Mouse (Mus musculus) hindbrain, postnatal 0 days (tissue): ENCODE results near the gene Gm6268. TPM values are rescaled to one million over a fixed set of nuclear protein-coding genes. Genes with fewer than 3 reads are reported as not detected.

ENCODE experiments used
- ATAC-seq: fragments of 200-750 bp; cut with Nextera tagmentation; 2 replicates; pipeline ENCODE4 v1.8.0; 2017; ENCODE audit warnings: mild to moderate bottlenecking, moderate TSS enrichment, moderate library complexity
- DNase-seq: peaks from one replicate; pipeline ENCODE4 v3.0.0-alpha.2; 2015; ENCODE audit warnings: low spot score
- H3K27ac ChIP-seq: fragments of 300-500 bp; sonication (generic); 2 replicates; pipeline ENCODE4 v1.5.1; 2014; ENCODE audit warnings: mild to moderate bottlenecking
- H3K27me3 ChIP-seq: fragments of 300-500 bp; sonication (generic); 2 replicates; pipeline ENCODE4 v1.6.1; 2014; ENCODE audit warnings: low read length, mixed read lengths; ENCODE audit not compliant: insufficient read depth
- H3K36me3 ChIP-seq: fragments of 300-500 bp; sonication (generic); 2 replicates; pipeline ENCODE4 v1.6.1; 2014; ENCODE audit warnings: low read length, mixed read lengths; ENCODE audit not compliant: insufficient read depth
- H3K4me1 ChIP-seq: fragments of 300-500 bp; sonication (generic); 2 replicates; pipeline ENCODE4 v1.6.1; 2014; ENCODE audit warnings: antibody characterized with exemption, low read length, mixed read lengths; ENCODE audit not compliant: insufficient read depth
- H3K4me2 ChIP-seq: fragments of 300-500 bp; sonication (generic); 2 replicates; pipeline ENCODE4 v1.6.1; 2014; ENCODE audit warnings: low read depth, mild to moderate bottlenecking, low read length, moderate library complexity, mixed read lengths
- H3K4me3 ChIP-seq: fragments of 300-500 bp; sonication (generic); 2 replicates; pipeline ENCODE4 v1.5.1; 2014; ENCODE audit warnings: low read length
- H3K9ac ChIP-seq: fragments of 300-500 bp; sonication (generic); replicated peaks from 2 replicates; pipeline ENCODE4 v1.6.1; 2014; ENCODE audit warnings: mild to moderate bottlenecking, low read length, moderate library complexity, mixed read lengths
- H3K9me3 ChIP-seq: fragments of 300-500 bp; sonication (generic); 2 replicates; pipeline ENCODE4 v1.6.1; 2016; ENCODE audit warnings: low read length, mixed read lengths
- CTCF ChIP-seq: IDR thresholded peaks from 2 replicates; pipeline ENCODE4 v1.5.1; 2016; ENCODE audit warnings: antibody characterized with exemption, control low read depth, low read depth
- WGBS: fragments of 180-500 bp; shearing (Covaris S2); extraction: QIAGEN DNeasy Blood & Tissue Kit; methylation state at CpG from one replicate; pipeline ENCODE4 v1.1.7; 2014; 5-methylcytosine and 5-hydroxymethylcytosine counted together
- polyA plus RNA-seq: library from polyadenylated mRNA; unstranded; fragments of >200 nt; fragmentation: Nextera tagmentation; extraction: Ambion mirVana; gene quantifications from 2 replicates; pipeline ENCODE4 v1.2.1, GENCODE M21; 2015
- total RNA-seq: library from RNA; depleted of rRNA; stranded (reverse); fragments of >200 nt; gene quantifications from 2 replicates; pipeline ENCODE4 v1.2.3, GENCODE M21; 2014; rRNA removed

The Gm6268 gene
- not detected in 2 replicates for total RNA-seq
- polyA plus RNA-seq = not detected in 2 replicates

GRCm38 (mm10) chrX:36400980-36401379, at the start of gene Gm6268:
Gm6268 (plus strand) TSS chrX:36401280.
- no peaks in the 10 kb centered on the region for H3K36me3 ChIP-seq
- no peak within 1 kb of the TSS for H3K27ac ChIP-seq
- H3K9me3 ChIP-seq = no peaks in the 10 kb centered on the region
- H3K4me1 ChIP-seq = no peaks in the 10 kb centered on the region
- DNase-seq (no peak), ATAC-seq (no peak)
- H3K4me2 ChIP-seq = no peak within 1 kb of the TSS
- 92% methylated on average over 13 of the region's 13 CpGs for WGBS
- no peak within 1 kb of the TSS for H3K9ac ChIP-seq
- H3K4me3 ChIP-seq = no peak within 1 kb of the TSS
- no peaks in the 10 kb centered on the region for H3K27me3 ChIP-seq
- TF ChIP-seq CTCF = no peak

- Histone ChIP-seq H3K27ac (no peak overlapping the region), H3K9me3 (no peaks in the 10 kb centered on the region), H3K27me3 (no peaks in the 10 kb centered on the region), H3K36me3 (no peaks in the 10 kb centered on the region), H3K9ac (no peak overlapping the region), H3K4me3 (no peak overlapping the region), H3K4me2 (no peak overlapping the region), H3K4me1 (no peaks in the 10 kb centered on the region)
- no peak for ATAC-seq
- peak; percentile 45 for TF ChIP-seq CTCF
- peak; percentile 50 for DNase-seq
- WGBS = 54% methylated on average over 3 of the region's 3 CpGs
These were observed 48.6 kb upstream of the Gm6268 start for GRCm38 (mm10) chrX:36352446-36352845.

- no peak for TF ChIP-seq CTCF
- DNase-seq (no peak), ATAC-seq (no peak)
- Histone ChIP-seq H3K27me3 (no peaks in the 10 kb centered on the region), H3K27ac (no peak overlapping the region), H3K4me1 (no peaks in the 10 kb centered on the region), H3K9me3 (no peaks in the 10 kb centered on the region), H3K36me3 (no peaks in the 10 kb centered on the region), H3K4me3 (no peak overlapping the region), H3K9ac (no peak overlapping the region), H3K4me2 (no peak overlapping the region)
These were observed 15.7 kb upstream of the Gm6268 start for GRCm38 (mm10) chrX:36385340-36385739.

GRCm38 (mm10) chrX:36389971-36390370, 11.1 kb upstream of the Gm6268 start:
- Histone ChIP-seq H3K4me3 (no peak overlapping the region), H3K4me2 (no peak overlapping the region), H3K27ac (no peak overlapping the region), H3K9ac (no peak overlapping the region), H3K9me3 (no peaks in the 10 kb centered on the region), H3K27me3 (no peaks in the 10 kb centered on the region), H3K4me1 (no peaks in the 10 kb centered on the region), H3K36me3 (no peaks in the 10 kb centered on the region)
- DNase-seq (peak; percentile 24), ATAC-seq (0 out of 2 replicates have a peak, but pooled peaks have one; percentile 56)
- 53% methylated on average over 3 of the region's 3 CpGs for WGBS
- no peak for TF ChIP-seq CTCF

GRCm38 (mm10) chrX:36390503-36390902, 10.6 kb upstream of the Gm6268 start:
- H3K9ac ChIP-seq = no peak overlapping the region
- 56% methylated on average over 2 of the region's 2 CpGs for WGBS
- no peak overlapping the region for H3K4me2 ChIP-seq
- DNase-seq (no peak), ATAC-seq (no peak)
- no peaks in the 10 kb centered on the region for H3K9me3 ChIP-seq
- no peak overlapping the region for H3K27ac ChIP-seq
- H3K4me3 ChIP-seq = no peak overlapping the region
- TF ChIP-seq CTCF = no peak
- H3K27me3 ChIP-seq = no peaks in the 10 kb centered on the region
- H3K36me3 ChIP-seq = no peaks in the 10 kb centered on the region
- no peaks in the 10 kb centered on the region for H3K4me1 ChIP-seq

- ATAC-seq (no peak), DNase-seq (no peak)
- 59% methylated on average over 6 of the region's 6 CpGs for WGBS
- Histone ChIP-seq H3K27me3 (no peaks in the 10 kb centered on the region), H3K4me1 (no peaks in the 10 kb centered on the region), H3K36me3 (no peaks in the 10 kb centered on the region), H3K9me3 (no peaks in the 10 kb centered on the region), H3K4me2 (no peak overlapping the region), H3K27ac (no peak overlapping the region), H3K4me3 (no peak overlapping the region), H3K9ac (no peak overlapping the region)
- no peak for TF ChIP-seq CTCF
These were observed 8.4 kb upstream of the Gm6268 start for GRCm38 (mm10) chrX:36392672-36393071.

- H3K9me3 ChIP-seq = no peaks in the 10 kb centered on the region
- H3K9ac ChIP-seq = no peak overlapping the region
- no peaks in the 10 kb centered on the region for H3K4me1 ChIP-seq
- 57% methylated on average over 6 of the region's 6 CpGs for WGBS
- no peaks in the 10 kb centered on the region for H3K27me3 ChIP-seq
- no peak overlapping the region for H3K4me3 ChIP-seq
- ATAC-seq = peak; percentile 69
- no peak overlapping the region for H3K27ac ChIP-seq
- H3K36me3 ChIP-seq = no peaks in the 10 kb centered on the region
- DNase-seq = peak; percentile 60
- H3K4me2 ChIP-seq = no peak overlapping the region
- TF ChIP-seq CTCF = peak; percentile 58
These were observed 7.8 kb upstream of the Gm6268 start for GRCm38 (mm10) chrX:36393279-36393678.
